Mouse (Mus musculus) embryonic stem cell, embryonic (primary cell): ENCODE data around the gene Neurod2.

Experiments used
- CTCF ChIA-PET, 4 experiments: fragments of 300-600 bp in 2 of 4; fragments of 350-600 bp in 2 of 4; sonication (Branson Sonifier 250); formaldehyde crosslinking; loops; one replicate each; lab custom pipeline; 2022; ENCODE audit warnings: inconsistent platforms in 2 of 4; lab: Charles Lee
- POLR2A ChIA-PET, 4 experiments: fragments of 300-600 bp in 2 of 4; fragments of 350-600 bp in 2 of 4; sonication (Branson Sonifier 250); formaldehyde crosslinking; loops; one replicate each; lab custom pipeline; 2022; ENCODE audit warnings: antibody characterized with exemption in 4 of 4, inconsistent platforms in 1 of 4; lab: Charles Lee

The Neurod2 gene

DNA sequence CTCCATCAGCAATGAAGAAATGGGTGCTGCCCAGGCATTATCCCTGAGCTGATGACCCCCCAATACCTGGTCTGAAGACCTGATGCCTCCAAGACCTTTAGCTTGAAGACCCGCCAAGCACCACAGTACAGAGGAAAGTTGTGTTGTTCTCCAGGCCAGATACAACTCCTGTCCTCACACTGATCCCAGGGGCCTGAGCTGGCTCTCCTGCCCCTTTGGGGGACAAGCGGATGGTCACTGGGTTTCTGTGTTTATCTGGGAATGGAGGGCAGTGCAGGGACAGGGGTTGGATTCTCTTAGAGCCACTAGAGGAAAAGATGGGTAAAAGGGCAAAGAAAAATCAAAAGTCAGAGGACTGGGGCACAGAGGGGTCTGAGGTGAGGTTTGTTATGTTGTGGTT lies 9.5 kb downstream of the Neurod2 start:
- POLR2A ChIA-PET, result interaction anchor here in 1 of 4 experiments (1.0 to 1.4 kb wide), 2 partner anchors 9 to 15 kb away, joined by 3 read pairs; no protein-coding TSS in a partner anchor
- CTCF ChIA-PET, result interaction anchor here (0.6 to 1.5 kb wide), 4 partner anchors 15 to 98 kb away, joined by 3 to 13 read pairs (median 4); no protein-coding TSS in a partner anchor

DNA sequence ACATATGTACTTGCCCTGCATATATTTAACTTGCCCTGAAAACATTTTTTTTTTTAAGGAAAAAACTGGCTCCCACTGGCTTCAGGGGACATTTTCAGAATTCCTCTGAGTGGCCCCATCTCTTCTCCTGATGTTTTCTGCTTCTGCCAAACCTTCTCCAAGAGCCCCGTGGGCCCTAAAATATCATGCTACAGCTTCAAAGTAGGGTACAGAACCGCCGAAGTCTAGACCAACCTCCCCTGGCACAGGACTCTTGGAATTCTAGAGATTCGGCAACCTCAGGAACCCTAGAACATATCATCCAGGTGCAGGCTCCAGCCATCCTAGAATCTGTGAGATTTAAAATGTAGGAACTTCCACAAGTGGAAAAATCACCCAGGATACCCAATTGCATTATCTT lies 9.9 kb downstream of the Neurod2 start:
- ChIA-PET CTCF (interaction anchor here in 3 of 4 experiments (1.3 to 1.5 kb wide), 1 partner anchor 23 kb away, joined by 4 to 6 read pairs (median 4); no protein-coding TSS in a partner anchor), POLR2A (interaction anchor here in 1 of 4 experiments (1.4 kb wide), 1 partner anchor 9 kb away, joined by 3 read pairs; no protein-coding TSS in a partner anchor)

DNA sequence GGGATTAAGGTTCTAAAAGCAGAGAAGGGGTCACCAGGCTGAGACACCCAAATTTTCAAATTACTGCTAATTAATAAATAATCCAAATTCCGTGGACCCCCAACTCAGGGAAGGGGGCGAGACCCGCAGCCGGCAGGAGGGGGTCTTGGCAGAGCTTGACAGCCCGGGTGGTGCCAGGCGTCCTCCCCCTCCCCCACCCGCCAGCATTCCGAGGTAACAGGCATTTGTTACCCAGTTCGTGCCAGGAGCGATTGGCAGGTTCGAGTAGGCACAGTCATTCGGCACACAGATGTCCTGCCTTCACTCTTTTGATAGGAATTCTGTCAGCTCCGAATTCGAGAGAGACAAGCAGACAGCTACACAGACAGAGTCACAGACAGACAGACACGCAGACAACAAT lies 10.3 kb downstream of the Neurod2 start:
- ChIA-PET CTCF (interaction anchor here in 1 of 4 experiments (1.3 kb wide), 1 partner anchor 23 kb away, joined by 4 read pairs; no protein-coding TSS in a partner anchor), POLR2A (no interaction called here)

DNA sequence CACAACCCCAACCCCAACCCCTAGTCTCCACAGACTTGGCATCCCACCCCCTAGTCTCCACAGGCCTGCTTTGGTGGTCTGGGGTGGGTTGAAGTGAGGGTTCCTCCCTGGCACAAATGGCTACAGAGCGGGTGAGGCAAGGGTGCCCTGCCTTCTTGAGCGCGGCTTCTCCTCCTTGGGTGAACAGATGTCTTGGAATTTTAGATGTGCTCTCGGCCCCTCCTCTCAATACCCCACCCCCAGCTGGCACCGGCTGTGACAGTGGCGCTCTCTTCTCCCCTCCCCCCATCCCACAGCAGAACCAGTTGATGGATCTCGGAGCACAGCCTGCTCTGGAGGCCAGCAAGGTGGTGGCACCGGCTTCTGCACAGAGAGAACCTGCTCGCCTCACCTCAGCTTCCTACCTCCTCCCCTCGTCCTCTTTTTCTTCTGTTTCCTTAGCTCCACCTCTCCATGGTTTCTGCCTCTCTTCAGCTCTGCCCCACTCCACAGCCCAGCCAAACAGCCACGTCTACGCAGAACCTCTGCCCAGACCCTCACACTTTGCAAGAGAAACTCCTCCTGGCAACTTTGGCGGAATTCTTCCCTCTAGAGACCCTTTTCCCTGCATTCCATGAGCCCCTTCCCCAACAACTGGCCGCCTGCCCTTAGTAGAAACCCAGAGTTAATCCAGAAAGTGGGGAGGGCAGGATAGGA lies 10.9 kb downstream of the Neurod2 start:
- CTCF ChIA-PET, result interaction anchor here in 2 of 4 experiments (0.6 to 0.9 kb wide), 2 partner anchors 24 to 385 kb away, joined by 5 read pairs; no protein-coding TSS in a partner anchor
- POLR2A ChIA-PET, result no interaction called here

DNA sequence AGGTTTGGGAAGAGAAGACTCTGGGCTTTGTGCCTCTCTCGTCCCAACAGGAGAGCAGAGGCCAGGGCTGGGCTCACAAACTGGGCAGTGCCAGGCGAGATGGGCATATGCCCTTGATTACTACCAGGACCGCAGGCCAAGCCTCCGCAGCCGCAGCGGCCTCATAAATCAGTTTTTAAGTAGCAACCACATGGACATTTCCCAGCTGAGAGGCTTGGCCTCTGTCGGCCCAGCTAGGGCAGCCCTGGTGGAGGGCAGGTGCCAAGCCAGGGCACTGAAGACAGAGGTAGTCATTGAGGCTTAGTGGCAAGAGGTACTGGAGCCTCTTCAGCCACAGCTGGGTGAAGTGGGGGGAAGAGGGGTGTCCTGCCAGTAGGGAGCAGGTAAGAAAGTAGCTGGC lies 12.0 kb downstream of the Neurod2 start:
- ChIA-PET CTCF (interaction anchor here in 3 of 4 experiments (0.6 to 1.0 kb wide), 7 partner anchors 10 to 742 kb away, joined by 3 to 12 read pairs (median 4); partner anchors contain the start of gene Srcin1 (in 1 of the 3)), POLR2A (interaction anchor here in 1 of 4 experiments (0.6 to 1.0 kb wide), 2 partner anchors 46 to 275 kb away, joined by 3 read pairs; no protein-coding TSS in a partner anchor)

DNA sequence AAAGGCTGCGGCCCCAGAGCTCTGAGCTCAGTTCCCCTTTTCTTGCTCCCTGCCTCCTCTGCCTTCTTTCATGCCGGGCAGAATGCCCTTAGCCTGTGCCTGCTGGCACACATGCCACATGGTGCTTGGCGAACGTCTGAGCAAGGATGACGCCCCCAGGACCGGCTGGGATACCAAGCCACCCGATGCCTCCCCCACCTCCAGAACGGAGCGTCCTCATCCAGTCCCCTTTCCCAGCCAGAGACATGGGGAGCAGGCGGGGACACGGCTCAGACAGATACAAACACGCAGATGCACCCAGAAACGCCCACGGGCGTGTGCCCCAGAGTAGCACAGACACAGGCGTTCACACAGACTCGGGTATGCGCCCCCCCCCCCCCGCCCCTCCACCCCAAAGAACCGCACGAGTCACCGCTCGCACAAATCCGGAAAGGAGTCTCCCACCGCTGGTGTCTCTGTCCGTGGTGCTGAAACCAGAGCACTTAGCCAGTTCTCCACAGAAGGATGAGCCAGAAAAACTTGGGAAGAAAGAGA lies 15.6 kb downstream of the Neurod2 start:
- ChIA-PET CTCF (interaction anchor here in 1 of 4 experiments (1.0 kb wide), 1 partner anchor 29 kb away, joined by 4 read pairs; no protein-coding TSS in a partner anchor), POLR2A (interaction anchor here in 1 of 4 experiments (0.5 to 0.6 kb wide), 2 partner anchors 10 to 494 kb away, joined by 3 to 6 read pairs; no protein-coding TSS in a partner anchor)

DNA sequence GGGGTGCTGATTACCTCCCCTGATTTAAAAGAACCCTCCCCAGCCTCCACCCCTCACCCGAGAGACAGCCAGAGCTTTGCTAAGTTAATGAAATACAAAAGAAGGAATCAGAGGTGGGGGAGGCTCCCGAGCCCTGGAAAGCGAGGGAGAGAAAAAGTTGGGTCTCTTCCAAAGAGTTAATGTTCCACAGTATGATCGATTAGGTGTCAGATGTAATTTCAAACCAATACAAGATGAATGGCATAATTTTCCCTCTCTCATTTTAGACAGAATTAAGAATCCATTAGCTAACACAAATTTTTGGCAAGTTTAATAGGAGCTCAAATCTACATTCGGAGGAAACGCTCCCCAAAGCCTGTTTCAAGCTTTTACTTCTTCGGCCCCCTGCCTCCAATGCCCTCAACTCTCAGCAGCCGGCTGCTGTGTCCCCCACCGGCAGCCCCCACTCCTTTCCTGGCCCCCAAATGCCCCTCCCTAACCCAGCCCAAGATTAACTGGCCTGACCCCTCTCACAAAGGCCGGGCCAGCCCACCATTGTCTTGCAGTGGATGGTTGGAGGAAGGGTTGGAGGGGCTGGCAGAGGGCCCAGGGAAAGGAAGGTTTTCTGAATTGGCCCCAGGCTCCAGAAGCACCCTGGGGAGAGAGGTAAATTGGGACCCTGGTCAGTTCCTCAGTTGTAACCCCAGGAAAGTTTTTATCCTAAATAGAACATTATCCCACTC lies 30.8 kb downstream of the Neurod2 start:
- POLR2A ChIA-PET, result interaction anchor here (0.5 to 2.9 kb wide), 32 partner anchors 9 to 635 kb away, joined by 3 to 10 read pairs (median 4); partner anchors contain the start of genes Stard3 (in 3 of the 4), Cdk12 (in 2 of the 4), Pgap3 (in 2 of the 4) and Erbb2 (in 1 of the 4)
- CTCF ChIA-PET, result interaction anchor here in 3 of 4 experiments (0.8 to 4.0 kb wide), 11 partner anchors 25 to 158 kb away, joined by 3 to 28 read pairs (median 3); no protein-coding TSS in a partner anchor

DNA sequence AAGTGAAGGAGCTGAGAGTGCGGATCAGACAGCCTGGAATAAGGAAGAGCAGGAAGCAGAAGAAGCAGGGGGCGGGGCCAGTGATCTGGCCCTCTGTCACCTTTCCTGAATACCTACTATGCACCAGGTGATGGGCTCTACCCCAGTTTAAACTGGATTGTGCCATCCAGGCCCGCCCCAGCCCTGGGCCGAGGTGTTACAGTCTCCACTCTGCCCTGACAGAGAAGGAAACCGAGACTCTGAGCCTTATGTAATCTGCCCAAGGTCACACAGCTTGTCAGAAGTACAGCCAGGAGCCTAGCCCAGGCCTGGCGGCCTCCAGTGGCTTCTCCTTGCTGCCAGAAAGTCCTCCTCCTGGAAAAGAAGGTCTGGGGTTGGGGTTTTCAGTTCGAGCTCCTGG lies 31.7 kb downstream of the Neurod2 start:
- ChIA-PET CTCF (interaction anchor here (0.7 to 4.0 kb wide), 15 partner anchors 9 to 132 kb away, joined by 3 to 28 read pairs (median 4); partner anchors contain the start of gene Stard3 (in 1 of the 4)), POLR2A (interaction anchor here (0.5 to 2.9 kb wide), 40 partner anchors 9 to 641 kb away, joined by 3 to 10 read pairs (median 4); partner anchors contain the start of genes Cdk12 (in 3 of the 4), Pgap3 (in 3 of the 4), Stard3 (in 3 of the 4) and Erbb2 (in 1 of the 4))

DNA sequence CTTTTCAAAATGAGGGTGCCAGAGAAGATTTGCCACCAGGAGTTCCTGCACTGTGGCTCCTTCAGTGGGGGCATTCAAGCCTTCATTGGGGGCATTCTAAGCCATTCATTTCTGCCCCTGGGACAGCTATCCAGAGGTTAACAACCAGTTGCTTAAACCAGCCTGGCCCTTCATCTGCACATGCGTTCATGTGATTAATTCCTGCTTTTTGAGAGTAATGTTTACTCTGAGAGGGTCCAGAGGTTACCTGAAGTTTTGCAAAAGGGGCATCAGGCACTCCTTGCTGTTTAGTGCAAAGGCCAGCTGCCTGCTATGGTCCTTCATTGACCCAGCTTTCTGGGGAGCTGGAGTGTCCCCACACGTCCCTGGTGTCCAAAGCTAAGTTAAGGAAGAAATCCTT lies 32.5 kb downstream of the Neurod2 start:
- POLR2A ChIA-PET, result interaction anchor here in 3 of 4 experiments (0.5 to 2.9 kb wide), 22 partner anchors 9 to 1473 kb away, joined by 3 to 10 read pairs (median 4); partner anchors contain the start of genes Stard3 (in 2 of the 3), Cdk12 (in 1 of the 3) and Pgap3 (in 1 of the 3)
- CTCF ChIA-PET, result interaction anchor here (0.7 to 4.0 kb wide), 9 partner anchors 10 to 46 kb away, joined by 3 to 28 read pairs (median 9); no protein-coding TSS in a partner anchor

DNA sequence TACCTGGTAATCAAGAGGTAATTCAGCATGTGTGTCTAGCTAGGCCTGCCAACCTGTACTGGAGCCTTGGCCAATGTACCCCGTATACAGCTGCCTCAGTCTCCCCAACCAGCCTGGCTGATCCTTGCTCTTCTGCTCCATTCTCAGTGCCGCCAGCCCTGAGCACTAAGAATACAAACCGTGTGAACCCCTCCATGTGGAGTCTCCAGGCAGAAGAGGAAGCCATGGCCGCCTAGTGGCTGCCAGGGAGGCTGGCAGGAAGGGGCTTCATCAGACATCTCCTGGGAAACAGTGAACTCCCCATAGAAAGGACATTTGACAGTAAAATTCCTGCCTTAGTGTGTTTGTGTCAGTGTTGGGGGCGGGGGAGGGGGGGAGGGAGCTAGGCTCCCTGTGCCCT lies 33.2 kb downstream of the Neurod2 start:
- ChIA-PET POLR2A (interaction anchor here in 2 of 4 experiments (1.3 to 2.9 kb wide), 8 partner anchors 9 to 94 kb away, joined by 3 to 9 read pairs (median 3); partner anchors contain the start of genes Cdk12 (in 1 of the 2) and Stard3 (in 1 of the 2)), CTCF (interaction anchor here in 3 of 4 experiments (1.5 to 4.0 kb wide), 4 partner anchors 11 to 46 kb away, joined by 7 to 28 read pairs (median 12); no protein-coding TSS in a partner anchor)

DNA sequence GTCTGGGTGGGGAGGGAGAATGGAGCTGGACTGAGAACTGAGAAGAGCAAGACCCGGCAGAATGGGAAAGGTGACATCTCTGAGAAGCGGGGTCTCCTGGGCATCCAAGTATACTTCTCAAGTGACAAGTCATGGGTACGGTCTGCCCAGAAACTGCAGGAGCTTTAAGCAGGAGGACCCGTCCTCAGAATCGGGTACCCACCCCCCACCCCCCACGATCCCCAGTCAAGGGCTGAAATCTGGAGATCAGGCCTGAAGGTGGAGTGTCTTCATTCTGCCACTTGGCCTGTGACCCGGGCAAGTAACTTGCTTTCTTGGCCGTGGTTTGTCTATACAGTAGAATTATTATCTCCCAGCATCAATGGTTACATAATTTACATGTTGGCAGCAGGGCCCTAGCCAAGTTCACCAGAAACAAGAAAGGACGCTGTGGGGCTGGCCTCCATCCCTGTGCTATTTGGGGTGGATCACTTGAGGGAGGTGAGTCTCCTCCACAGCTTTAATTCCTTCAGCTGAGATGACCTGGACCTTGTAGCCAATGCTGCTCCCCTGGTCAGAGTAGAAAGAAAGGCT lies 34.3 kb downstream of the Neurod2 start:
- ChIA-PET CTCF (interaction anchor here in 2 of 4 experiments (0.8 to 1.1 kb wide), 2 partner anchors 48 to 77 kb away, joined by 3 to 6 read pairs; no protein-coding TSS in a partner anchor), POLR2A (interaction anchor here in 2 of 4 experiments (0.7 to 1.6 kb wide), 3 partner anchors 12 to 476 kb away, joined by 3 to 4 read pairs (median 3); partner anchors contain the start of gene Cdk12 (in 1 of the 2))

DNA sequence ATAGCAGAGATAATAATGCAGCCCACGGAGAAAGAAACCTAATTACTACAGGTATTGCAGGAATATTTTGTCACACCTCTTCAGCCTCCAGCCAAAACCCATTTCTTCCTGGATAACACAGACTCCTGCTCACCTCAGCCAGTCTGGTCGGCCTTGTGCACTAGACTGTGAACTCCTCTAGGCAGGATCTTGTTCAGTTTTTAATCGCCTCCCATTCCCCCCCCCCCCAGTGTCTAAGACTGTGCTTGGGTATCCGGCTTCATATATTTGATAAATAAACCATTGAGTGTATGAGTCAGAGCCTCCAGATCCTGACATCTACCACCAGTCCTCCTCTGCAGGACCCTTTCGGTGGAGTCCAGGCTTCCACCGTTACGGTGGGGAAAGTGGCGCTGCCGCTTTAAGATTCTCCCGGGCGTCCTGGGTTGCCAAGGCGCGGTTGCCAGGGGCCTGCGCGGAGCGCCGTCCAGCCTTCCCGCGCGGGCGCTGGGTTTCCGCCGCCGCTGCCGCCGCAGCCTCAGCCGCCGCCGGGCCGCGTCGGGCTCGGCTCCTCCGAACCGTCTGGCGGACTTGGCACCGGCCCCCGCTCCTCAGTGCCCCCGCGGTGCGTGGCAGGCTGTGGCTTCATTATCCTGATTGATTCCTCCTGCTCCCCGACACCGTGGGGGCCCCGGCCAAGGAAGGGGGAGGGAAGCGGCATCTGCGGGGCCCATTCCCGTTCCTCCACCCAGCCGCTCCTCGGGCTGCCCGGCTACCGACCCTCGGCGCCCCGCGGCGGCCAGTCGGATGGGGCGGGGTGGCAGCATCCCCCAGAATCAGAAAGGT lies 35.0 kb downstream of the Neurod2 start:
- ChIA-PET CTCF (interaction anchor here in 2 of 4 experiments (0.8 to 1.1 kb wide), 3 partner anchors 48 to 78 kb away, joined by 3 to 6 read pairs (median 5); no protein-coding TSS in a partner anchor), POLR2A (interaction anchor here in 3 of 4 experiments (0.6 to 1.6 kb wide), 4 partner anchors 10 to 91 kb away, joined by 3 to 4 read pairs (median 3); partner anchors contain the start of gene Cdk12 (in 1 of the 3))

DNA sequence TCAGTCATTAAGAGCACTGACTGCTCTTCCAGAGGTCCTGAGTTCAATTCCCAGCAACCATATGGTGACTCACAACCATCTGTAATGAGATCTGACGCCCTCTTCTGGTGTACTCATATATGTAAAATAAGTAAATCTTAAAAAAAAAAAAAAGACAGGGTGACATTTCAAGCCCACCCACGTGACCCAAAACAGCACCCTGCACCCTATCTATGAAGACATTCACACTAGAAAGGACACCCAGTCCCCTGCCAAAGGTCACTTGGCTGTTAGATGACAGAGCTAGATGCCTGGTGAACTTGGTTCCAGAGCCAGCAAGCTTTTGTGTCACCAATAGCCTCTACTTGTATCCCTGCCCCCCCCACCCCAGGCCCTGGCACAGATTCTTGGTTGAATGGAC lies 36.4 kb downstream of the Neurod2 start:
- ChIA-PET CTCF (interaction anchor here in 1 of 4 experiments (0.7 kb wide), 1 partner anchor 901 kb away, joined by 3 read pairs; no protein-coding TSS in a partner anchor), POLR2A (interaction anchor here in 1 of 4 experiments (0.6 to 1.1 kb wide), 2 partner anchors 8 to 22 kb away, joined by 3 to 6 read pairs; no protein-coding TSS in a partner anchor)

DNA sequence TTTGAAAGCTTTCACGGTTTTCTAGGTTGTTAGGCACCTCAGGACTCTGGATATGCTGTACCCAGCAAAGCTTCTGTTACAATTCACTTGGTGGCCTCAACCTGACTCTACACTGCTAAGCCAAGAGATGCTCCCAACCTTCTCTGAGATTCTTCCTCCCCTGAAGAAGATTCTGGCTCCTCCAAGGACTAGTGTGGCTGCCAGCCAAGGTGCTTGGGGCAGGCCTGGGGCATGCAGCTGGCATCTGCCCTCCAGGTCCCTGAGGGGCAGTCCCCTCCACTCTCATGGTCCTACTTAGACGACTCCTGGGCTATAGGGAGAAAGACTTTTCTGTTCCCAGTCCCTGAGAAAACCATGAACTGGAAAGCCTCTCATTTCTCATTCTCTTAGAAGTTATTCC lies 38.5 kb downstream of the Neurod2 start:
- ChIA-PET POLR2A (interaction anchor here in 1 of 4 experiments (1.4 kb wide), 1 partner anchor 33 kb away, joined by 3 read pairs; no protein-coding TSS in a partner anchor), CTCF (interaction anchor here in 2 of 4 experiments (0.5 to 1.3 kb wide), 3 partner anchors 11 to 1599 kb away, joined by 3 to 8 read pairs (median 4); no protein-coding TSS in a partner anchor)

DNA sequence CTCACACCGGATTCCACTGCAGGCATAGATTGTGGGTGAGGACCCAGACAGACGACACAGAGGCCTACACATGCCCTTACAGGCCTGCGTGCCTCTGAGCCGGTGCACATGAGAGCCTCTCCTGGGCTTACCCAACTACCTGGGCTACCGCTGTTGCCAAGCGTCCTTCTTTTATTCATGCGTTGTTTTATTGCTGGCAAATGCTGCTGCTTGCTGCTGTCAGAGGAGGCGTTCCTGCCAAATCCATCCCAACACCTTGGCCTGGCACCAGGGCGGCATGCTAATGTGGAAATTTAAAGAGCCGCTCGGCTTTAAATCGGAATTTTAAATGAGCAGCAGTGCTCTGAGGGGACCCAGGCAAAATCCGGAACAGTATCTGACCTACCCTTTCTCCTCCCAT lies 39.6 kb downstream of the Neurod2 start:
- ChIA-PET POLR2A (interaction anchor here in 1 of 4 experiments (1.4 kb wide), 1 partner anchor 32 kb away, joined by 3 read pairs; no protein-coding TSS in a partner anchor), CTCF (no interaction called here)
